Mouse (Mus musculus) layer of hippocampus, postnatal 25 days (tissue): ENCODE results near the gene Gast. TPM values are rescaled to one million over a fixed set of nuclear protein-coding genes. Genes with fewer than 3 reads are reported as not detected.
"Not testable (repeated sequence)": the region's sequence is repeated elsewhere in the genome, so short reads cannot be mapped to it uniquely, and the experiment has no call there.

Source experiments
- DNase-seq, 2 experiments: peaks; one replicate each; pipeline ENCODE4 v3.0.0; 2022; ENCODE audit warnings: mixed read lengths in 2 of 2, low spot score in 1 of 2; ENCODE audit errors: extremely low spot score in 1 of 2
- total RNA-seq, 2 experiments: library from RNA; stranded (reverse); gene quantifications; 2 replicates each; pipeline ENCODE4 v1.2.3; 2021

Gene Gast
- total RNA-seq = not detected

DNA sequence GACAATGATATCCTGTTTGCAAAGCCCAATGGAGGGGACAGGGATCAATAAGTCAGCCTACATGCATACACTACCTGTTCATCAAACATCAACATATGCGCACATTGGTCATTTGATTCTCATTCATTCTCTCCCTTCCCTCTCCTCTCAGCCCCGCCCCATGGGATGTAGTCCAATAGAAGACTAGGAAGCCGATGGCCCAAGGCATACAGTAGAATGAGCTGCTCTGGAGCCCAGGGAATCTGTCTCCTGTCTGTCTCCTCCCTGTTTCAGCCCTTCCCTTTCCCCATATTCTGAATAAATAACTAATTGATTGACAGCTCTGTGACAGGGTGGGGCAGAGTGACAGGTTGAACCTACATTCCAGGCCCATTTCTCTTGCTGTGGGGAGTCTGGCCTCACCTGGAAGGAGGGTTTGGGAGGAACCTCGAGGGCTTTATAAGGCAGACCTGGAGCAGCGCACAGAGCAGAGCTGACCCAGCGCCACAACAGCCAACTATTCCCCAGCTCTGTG, at the start of gene Gast:
Gene Gast, plus strand, starts transcription at position 464 of the 514 bp plus-strand sequence.
- no peak for DNase-seq

DNA sequence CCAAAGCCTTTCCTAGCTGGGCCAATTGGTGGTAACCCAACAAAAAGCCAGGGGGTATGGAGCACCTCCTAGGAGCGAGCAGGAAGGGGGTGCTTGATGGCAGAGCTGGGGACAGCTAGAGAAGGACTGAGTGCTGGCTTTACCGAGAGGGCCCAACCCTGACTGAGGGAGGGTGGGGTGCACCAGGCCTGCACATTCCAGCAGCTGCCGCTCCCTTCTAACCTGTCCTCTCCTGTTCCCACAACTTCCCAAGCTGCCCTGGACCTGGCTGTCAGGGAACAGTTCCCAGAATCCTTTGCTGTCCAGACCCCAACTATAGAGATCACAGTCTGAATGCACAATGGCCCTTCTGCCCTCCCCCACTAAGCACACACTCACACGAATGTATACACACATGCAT, 49.2 kb upstream of the Gast start:
- DNase-seq = no peak

DNA sequence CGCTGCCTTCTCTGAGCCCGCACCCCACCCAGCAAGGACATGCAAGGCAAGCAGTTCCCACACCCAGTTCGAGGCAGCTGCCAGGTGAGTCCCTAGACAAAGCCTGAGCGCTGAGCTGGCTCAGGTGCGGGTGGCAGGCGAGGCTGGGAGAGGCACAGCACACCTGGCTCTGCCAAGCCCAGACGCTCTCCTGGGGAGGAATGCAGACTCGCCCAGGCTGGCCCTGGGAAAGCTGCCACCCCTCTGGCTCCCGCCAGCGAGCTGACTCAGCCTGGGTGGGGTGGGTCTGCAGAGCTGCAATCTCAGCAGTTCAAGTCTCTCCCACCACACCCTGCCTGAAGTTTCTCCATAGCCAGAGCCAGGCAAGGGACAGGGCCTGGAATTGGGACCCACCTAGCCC, 47.2 kb upstream of the Gast start:
- no peak for DNase-seq

DNA sequence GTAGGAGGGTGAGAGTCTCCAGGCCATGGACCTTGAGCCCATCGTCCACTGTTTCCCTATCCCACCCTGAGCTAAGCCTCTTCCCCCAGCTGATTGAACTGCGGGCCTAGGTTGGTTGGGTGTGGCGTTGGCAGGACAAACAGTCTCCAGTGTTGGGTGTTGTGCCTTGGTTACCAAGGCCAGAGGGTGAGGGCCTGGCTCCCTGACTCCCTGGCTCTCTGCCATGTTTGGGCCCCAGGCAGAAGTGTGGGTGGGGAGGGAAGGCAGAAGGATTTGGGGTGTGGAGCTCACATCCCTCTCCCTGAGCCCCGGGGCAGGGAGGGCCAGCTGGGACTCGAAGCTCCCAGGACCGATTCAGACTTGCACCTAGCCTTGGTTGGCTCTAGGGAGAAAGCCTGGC, 45.3 kb upstream of the Gast start:
- no peak for DNase-seq

GRCm38 (mm10) chr11:100290235-100290634, 44.0 kb upstream of the Gast start:
- no peak for DNase-seq

DNA sequence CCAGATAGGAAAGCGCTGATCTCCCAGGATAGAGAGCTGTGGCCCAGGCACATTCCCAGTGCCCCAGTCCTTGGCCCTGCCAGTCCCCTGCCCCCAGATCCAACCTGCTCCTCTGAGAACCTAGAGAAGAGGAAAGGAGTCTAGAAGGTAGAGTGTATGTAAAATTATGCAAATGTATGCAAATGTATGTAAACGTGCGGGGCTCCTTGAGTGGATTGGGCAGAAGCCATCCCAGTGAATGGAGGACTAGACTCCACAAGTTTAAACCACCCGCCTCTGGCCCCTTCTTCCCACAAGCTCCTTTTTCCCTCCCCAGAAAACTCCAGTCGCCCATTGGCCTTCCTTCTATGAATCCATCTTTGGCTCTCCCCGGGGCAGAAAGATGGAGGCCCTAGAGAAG, 41.3 kb upstream of the Gast start:
- no peak for DNase-seq

DNA sequence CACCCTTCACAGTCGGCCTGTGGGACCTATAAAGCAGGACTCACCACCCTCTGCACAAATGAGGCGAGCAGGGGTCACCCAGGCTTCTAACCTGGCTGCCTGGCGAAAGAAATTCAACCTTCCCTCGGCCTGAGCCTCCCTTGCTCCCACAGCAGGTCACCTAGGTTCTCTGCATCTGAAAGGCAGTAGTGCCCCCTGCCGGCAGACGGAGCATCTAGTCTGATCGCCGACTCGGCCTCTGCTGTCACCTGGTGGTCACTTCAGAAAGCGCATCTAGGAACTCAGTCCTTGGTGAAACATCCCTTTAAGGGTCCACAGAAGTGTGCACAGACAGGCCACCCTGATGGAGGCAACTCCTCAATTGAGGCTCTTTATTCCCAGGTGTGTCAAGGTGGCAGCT, 38.9 kb upstream of the Gast start:
- DNase-seq = peak; percentile 76 to 94

DNA sequence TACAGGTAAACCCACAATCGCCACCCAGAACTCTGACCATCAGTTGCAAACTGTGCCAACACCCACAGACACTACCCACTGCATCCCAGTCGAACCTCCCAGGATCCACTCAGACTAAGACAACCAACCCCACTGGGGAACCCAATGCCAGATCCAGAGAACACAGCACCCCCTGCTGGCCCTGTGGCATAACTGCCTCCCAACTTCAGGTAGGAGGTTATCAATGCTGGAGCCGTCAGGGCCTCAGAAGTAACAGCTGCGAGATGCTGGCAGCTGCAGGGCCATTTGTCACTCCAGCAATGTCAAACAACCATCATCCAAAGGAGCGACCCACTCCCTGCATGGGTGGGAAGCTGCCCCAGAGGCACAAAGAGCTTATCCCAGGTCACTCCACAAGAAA, 36.4 kb upstream of the Gast start:
- no peak for DNase-seq

DNA sequence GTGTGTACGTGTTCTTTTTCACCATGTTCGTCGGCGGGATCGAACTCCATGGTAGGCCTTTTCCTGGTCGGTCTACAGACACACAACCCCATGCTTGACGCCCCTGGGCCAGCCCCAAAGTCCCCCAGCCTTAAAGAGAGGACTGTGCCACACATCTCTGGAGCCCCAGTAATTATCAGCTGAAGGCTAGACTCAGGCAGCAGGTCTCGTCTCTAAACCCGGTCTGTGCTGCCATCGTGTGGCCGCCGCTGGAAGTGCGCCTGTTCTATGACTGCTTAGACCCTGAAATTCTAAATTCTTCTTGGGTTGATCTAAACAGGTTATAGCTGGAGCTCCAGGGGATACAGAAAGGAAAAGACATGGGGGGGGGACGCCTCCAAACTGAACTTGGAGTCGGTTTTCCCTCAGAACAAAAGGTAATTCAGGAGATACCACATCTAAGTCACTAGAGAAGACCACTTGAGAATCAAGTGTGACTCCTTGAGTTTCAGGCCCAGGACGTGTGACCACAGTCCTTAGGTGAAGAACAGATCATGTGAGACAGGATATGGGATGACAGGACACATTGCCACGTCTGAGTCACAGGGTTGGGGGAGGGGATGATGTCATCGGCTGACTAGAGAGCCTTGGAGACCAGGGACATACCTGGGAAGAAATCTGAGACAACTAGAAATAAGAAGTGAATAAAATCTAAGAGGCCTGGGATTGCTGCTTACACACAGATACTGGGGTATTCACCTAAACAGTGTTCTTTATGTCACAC, 35.8 kb upstream of the Gast start:
- DNase-seq = peak; percentile 81 to 96

GRCm38 (mm10) chr11:100300293-100300692, 33.9 kb upstream of the Gast start:
- DNase-seq = peak; percentile 52 to 80

DNA sequence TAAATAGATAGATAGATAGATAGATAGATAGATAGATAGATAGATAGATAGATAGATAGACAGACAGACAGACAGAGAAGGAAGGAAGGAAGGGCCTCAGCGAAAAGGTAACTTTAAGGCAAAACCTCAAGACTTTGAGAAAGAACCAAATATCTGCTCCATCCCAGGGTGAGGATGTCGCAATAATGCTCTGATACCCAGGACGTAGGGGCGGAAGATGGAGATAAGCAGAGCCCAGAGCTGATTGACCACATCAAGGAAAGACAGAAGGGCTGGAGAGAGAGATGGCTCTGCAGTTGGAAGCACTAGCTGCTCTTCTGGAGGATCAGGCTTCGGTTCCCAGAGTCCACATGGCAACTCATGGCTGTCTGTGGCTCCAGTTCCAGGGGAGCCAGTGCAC, 32.9 kb upstream of the Gast start:
- DNase-seq = no peak

- no peak for DNase-seq
Observed at GRCm38 (mm10) chr11:100307900-100308299, 26.3 kb upstream of the Gast start.

DNA sequence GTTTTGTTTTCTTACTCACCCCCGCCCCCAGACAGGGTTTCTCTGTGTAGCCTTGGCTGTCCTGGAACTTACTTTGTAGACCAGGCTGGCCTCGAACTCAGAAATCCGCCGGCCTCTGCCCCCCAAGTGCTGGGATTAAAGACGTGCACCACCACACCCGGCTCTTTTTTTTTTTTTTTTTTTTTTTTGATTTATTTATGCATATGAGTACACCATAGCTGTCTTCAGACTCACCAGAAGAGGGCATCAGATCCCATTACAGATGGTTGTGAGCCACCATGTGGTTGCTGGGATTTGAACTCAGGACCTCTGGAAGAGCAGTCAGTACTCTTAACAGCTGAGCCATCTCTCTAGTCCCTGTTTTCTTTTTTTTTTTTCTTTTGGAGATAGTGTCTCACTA, 25.5 kb upstream of the Gast start:
- not testable (repeated sequence) for DNase-seq

GRCm38 (mm10) chr11:100311656-100312055, 22.6 kb upstream of the Gast start:
- DNase-seq = no peak

DNA sequence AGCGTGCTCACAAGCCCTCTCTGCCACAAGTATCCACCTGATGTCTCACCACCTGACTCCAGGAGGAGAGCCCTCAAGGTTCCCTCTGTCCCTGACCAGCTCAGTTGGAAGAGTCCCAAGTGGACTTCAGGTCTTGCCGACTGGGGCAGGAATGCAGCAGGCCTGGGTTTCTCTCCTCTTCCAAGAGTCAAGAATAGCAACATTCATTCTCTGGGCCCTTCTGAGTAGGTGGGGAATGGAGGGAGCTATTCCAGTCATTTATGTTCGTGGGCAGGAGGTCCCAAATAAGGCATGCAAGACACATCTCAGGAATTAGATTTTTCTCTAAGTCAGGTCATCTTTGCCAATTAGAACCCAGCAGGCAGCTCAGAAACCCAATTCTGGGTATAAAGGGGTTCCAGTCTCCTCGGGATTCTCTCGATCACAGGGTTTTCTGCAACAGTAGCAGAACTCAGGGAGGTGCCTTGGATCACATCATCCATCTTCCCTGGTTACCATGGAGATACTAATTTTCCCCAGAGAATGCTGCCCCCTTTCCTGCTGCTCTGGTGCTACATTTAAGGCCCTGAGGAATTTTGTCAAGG, 22.0 kb upstream of the Gast start:
- DNase-seq = no peak

DNA sequence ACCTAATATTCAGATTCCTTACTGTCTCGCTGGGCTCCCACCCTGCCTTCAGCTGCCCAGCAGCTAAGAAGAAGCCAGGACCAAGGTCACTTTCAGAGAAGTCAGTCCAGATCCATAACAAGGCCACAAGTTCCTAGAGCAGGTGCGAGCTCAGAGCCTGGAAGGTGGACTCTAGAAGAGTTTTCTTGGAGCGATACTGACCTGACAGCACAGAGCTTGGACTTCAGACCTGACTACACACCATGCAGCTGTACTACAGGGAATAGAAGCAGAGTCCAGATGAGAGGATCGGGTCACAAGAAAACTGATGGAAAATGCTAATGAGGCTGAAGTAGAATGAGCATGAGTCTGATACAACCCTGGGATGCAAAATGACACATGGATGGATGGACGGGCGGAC, 20.8 kb upstream of the Gast start:
- no peak for DNase-seq

GRCm38 (mm10) chr11:100315439-100315838, 18.8 kb upstream of the Gast start:
- DNase-seq = no peak

DNA sequence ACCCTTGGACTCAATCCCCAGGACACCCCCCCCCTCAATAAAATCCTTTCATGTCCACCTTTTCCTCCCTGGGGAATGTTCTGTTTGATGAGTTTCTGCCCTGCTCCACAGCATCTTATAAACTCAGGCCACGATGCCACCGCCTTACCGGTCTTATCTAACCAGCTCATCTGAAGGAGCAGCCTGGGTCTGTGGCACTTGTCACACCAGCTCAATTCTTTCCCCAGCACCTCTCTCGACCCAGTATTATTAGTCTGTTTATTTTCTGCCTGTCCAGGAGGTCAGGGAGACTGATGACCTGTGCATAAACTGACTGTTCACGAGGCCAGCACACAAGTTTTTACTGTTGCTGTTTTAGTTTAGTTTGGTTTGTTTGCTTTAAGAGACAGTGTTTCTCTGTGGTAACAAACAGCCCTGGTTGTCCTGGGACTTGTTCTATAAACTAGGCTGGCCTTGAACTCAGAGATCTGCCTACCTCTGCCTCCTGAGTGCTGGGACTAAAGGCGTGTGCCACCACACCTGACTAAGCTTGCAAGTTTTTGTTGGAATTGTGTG, 16.3 kb upstream of the Gast start:
- DNase-seq = no peak

- DNase-seq = no peak
Observed at GRCm38 (mm10) chr11:100318529-100319451, 15.4 kb upstream of the Gast start.

DNA sequence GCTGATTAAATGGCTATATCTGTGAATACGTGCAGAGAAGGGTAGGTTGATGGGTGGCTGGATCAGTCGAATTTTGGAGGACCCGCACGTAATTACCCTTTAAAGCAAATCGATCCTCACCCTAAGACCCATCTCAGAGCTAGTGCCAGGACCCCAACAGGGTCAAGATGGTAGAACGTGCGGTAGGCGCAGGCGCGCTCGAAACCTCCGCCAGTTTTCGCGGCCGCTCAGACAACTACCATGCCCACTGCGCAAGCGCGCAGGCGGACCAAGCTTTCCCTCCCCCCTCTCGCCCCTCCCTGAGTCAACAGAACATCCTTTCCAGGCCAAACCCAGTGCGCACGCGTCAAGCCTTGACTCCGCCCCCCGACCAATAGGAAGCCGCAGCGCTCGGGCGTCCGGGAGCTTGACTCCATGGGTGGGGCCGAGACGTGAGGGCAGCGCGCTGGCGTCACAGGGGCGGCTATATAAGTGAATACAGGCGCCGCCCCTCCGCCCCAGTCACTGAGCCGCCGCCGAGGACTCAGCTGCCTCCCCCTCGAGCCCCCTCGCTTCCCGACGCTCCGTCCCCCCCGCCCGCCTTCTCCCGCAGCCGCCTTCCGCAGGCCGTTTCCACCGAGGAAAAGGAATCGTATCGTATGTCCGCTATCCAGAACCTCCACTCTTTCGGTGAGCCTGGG, 14.6 kb upstream of the Gast start, which contains the start of gene Eif1:
Gene Eif1, plus strand, starts transcription at position 394 of the 680 bp plus-strand sequence.
- peak; percentile 98 to 99 for DNase-seq
